8 mouse cellular contexts compared by ENCODE assay signal in genomic region chr7:142088886-142089285, GRCm38 (mm10). TPM values are rescaled to one million over a fixed set of nuclear protein-coding genes. Genes with fewer than 3 reads are reported as not detected.
DNase-seq lines count a peak whose midpoint lies in the region; ATAC-seq and TF ChIP-seq lines count a peak whose summit lies in the region.

No protein-coding gene starts in this region.

- no peak overlapping the region for H3K4me2 ChIP-seq in lung, embryonic 16.5 days (ENCODE audit: low read depth, low read length)
- H3K4me2 ChIP-seq in forebrain, embryonic 12.5 days: peak overlapping the region; percentile 26
- H3K4me2 ChIP-seq in limb, embryonic 11.5 days (ENCODE audit: low read depth, severe bottlenecking): no peak overlapping the region
- peak overlapping the region; percentile 88 for H3K4me2 ChIP-seq in neural tube, embryonic 12.5 days (replicated peaks)

- H3K36me3 ChIP-seq in lung, embryonic 16.5 days (ENCODE audit: control insufficient read depth, insufficient read depth, low read length): no peaks in the 10 kb centered on the region
- peaks cover 44% of the 10 kb centered on the region for H3K36me3 ChIP-seq in forebrain, embryonic 12.5 days (replicated peaks)
- no peaks in the 10 kb centered on the region for H3K36me3 ChIP-seq in limb, embryonic 11.5 days (ENCODE audit: control insufficient read depth, insufficient read depth, low read length)
- peaks cover 41% of the 10 kb centered on the region for H3K36me3 ChIP-seq in neural tube, embryonic 12.5 days

- peaks cover 15% of the 10 kb centered on the region for H3K4me1 ChIP-seq in lung, embryonic 16.5 days (replicated peaks; ENCODE audit: control insufficient read depth, insufficient read depth, low read length)
- peaks cover 70% of the 10 kb centered on the region for H3K4me1 ChIP-seq in forebrain, embryonic 12.5 days
- peaks cover 9% of the 10 kb centered on the region; the same call in 1 of the 2 replicates for H3K4me1 ChIP-seq in limb, embryonic 11.5 days (ENCODE audit: control insufficient read depth, insufficient read depth, low read length)
- H3K4me1 ChIP-seq in neural tube, embryonic 12.5 days: peaks cover 64% of the 10 kb centered on the region

- peak; percentile 45; the same call in 1 of the 2 replicates for ATAC-seq in lung, embryonic 16.5 days (ENCODE audit: low read depth)
- peak; percentile 80 for ATAC-seq in forebrain, embryonic 12.5 days (ENCODE audit: low FRiP score)
- no peak for ATAC-seq in limb, embryonic 11.5 days (ENCODE audit: insufficient number of reproducible peaks, low FRiP score, low TSS enrichment, low read depth)
- peak; percentile 74 for ATAC-seq in neural tube, embryonic 12.5 days (ENCODE audit: low FRiP score, low read depth)

- H3K9ac ChIP-seq in lung, embryonic 16.5 days (ENCODE audit: low read length): no peak overlapping the region
- peak overlapping the region; percentile 17; the same call in 1 of the 2 replicates for H3K9ac ChIP-seq in forebrain, embryonic 12.5 days
- H3K9ac ChIP-seq in limb, embryonic 11.5 days (ENCODE audit: low read length): no peak overlapping the region
- H3K9ac ChIP-seq in neural tube, embryonic 12.5 days: peak overlapping the region; percentile 45; the same call in 1 of the 2 replicates

- TF ChIP-seq CTCF in brain, embryonic 14.5 days (IDR thresholded peaks at IDR 0.05; ENCODE audit: borderline replicate concordance, extremely low read depth, insufficient read depth, insufficient read length): no peak

- no peak overlapping the region for H3K27ac ChIP-seq in lung, embryonic 16.5 days (ENCODE audit: low read length)
- H3K27ac ChIP-seq in forebrain, embryonic 12.5 days: peak overlapping the region; percentile 84
- no peak overlapping the region for H3K27ac ChIP-seq in limb, embryonic 11.5 days (replicated peaks; ENCODE audit: low read depth, low read length)
- H3K27ac ChIP-seq in neural tube, embryonic 12.5 days: peak overlapping the region; percentile 86

- H3K27me3 ChIP-seq in lung, embryonic 16.5 days (ENCODE audit: control insufficient read depth, insufficient read depth, low read depth, low read length): peaks cover 20% of the 10 kb centered on the region
- peaks cover 23% of the 10 kb centered on the region for H3K27me3 ChIP-seq in forebrain, embryonic 12.5 days
- peaks cover 52% of the 10 kb centered on the region for H3K27me3 ChIP-seq in limb, embryonic 11.5 days (ENCODE audit: control insufficient read depth, insufficient read depth, low read length)
- H3K27me3 ChIP-seq in neural tube, embryonic 12.5 days (replicated peaks): peaks cover 13% of the 10 kb centered on the region

- no peak overlapping the region for H3K4me3 ChIP-seq in lung, embryonic 16.5 days (ENCODE audit: low read length)
- no peak overlapping the region for H3K4me3 ChIP-seq in forebrain, embryonic 12.5 days (replicated peaks)
- no peak overlapping the region for H3K4me3 ChIP-seq in limb, embryonic 11.5 days (ENCODE audit: low read depth, low read length)
- 0 out of 2 replicates have a peak overlapping the region, but pooled peaks have one; percentile 1 for H3K4me3 ChIP-seq in neural tube, embryonic 12.5 days

- TF ChIP-seq POLR2A in brain, embryonic 14.5 days (IDR thresholded peaks at IDR 0.05; ENCODE audit: borderline replicate concordance, extremely low read depth, insufficient read depth, insufficient read length, poor library complexity, severe bottlenecking): no peak

- no peaks in the 10 kb centered on the region for H3K9me3 ChIP-seq in lung, embryonic 16.5 days (ENCODE audit: control insufficient read depth, low read length)
- no peaks in the 10 kb centered on the region for H3K9me3 ChIP-seq in forebrain, embryonic 12.5 days
- H3K9me3 ChIP-seq in limb, embryonic 11.5 days (ENCODE audit: control insufficient read depth, low read length): no peaks in the 10 kb centered on the region
- H3K9me3 ChIP-seq in neural tube, embryonic 12.5 days: no peaks in the 10 kb centered on the region

- no peak for DNase-seq in lung, postnatal 36 days
- peak; percentile 94 for DNase-seq in brain, embryonic 14.5 days (ENCODE audit: low read depth)
- DNase-seq in limb, embryonic 11.5 days (ENCODE audit: low spot score): peak; percentile 44
- DNase-seq in ovary, postnatal 14 days (ENCODE audit: low spot score): no peak
- DNase-seq in thymus, postnatal 14 days: no peak

- WGBS in lung, embryonic 16.5 days: 8% methylated on average over 5 of the region's 5 CpGs
- 3% methylated on average over 5 of the region's 5 CpGs for WGBS in forebrain, embryonic 12.5 days
- WGBS in limb, embryonic 11.5 days: under 1% methylated on average over 5 of the region's 5 CpGs
- WGBS in neural tube, embryonic 12.5 days: 2% methylated on average over 5 of the region's 5 CpGs

RNA-seq across cellular contexts. Expression of gene Dusp8, which starts 6.8 kb away (rescaled TPM):
- polyA plus RNA-seq in lung, embryonic 16.5 days (2015; fragmentation: Nextera tagmentation; extraction: Ambion mirVana): 2.1 and 2.5 TPM in 2 replicates
- polyA plus RNA-seq in brain, embryonic 14.5 days (2012; rRNA removed): 93.1 and 145 TPM in 2 replicates
- 45.0 and 45.8 TPM in 2 replicates for polyA plus RNA-seq in forebrain, embryonic 12.5 days (2016; fragmentation: Nextera tagmentation; extraction: Ambion mirVana)
- 0.47 and 0.48 TPM in 2 replicates for polyA plus RNA-seq in limb, embryonic 11.5 days (2014; fragmentation: Nextera tagmentation; extraction: Ambion mirVana)
- polyA plus RNA-seq in neural tube, embryonic 12.5 days (2016; fragmentation: Nextera tagmentation; extraction: Ambion mirVana): 61.6 and 63.6 TPM in 2 replicates

RNA-seq across cellular contexts. Expression of gene Mob2, which starts 28.0 kb away (rescaled TPM):
- 76.3 and 83.9 TPM in 2 replicates for polyA plus RNA-seq in lung, embryonic 16.5 days (2015; fragmentation: Nextera tagmentation; extraction: Ambion mirVana)
- 39.4 and 46.5 TPM in 2 replicates for polyA plus RNA-seq in brain, embryonic 14.5 days (2012; rRNA removed)
- 46.4 and 46.9 TPM in 2 replicates for polyA plus RNA-seq in forebrain, embryonic 12.5 days (2016; fragmentation: Nextera tagmentation; extraction: Ambion mirVana)
- 57.6 and 62.7 TPM in 2 replicates for polyA plus RNA-seq in limb, embryonic 11.5 days (2014; fragmentation: Nextera tagmentation; extraction: Ambion mirVana)
- polyA plus RNA-seq in neural tube, embryonic 12.5 days (2016; fragmentation: Nextera tagmentation; extraction: Ambion mirVana): 51.3 and 52.2 TPM in 2 replicates

RNA-seq across cellular contexts. Expression of gene Gm45618, which starts 31.6 kb away (rescaled TPM):
- not detected in 2 replicates for polyA plus RNA-seq in lung, embryonic 16.5 days (2015; fragmentation: Nextera tagmentation; extraction: Ambion mirVana)
- polyA plus RNA-seq in brain, embryonic 14.5 days (2012; rRNA removed): not detected in 2 replicates
- not detected in 2 replicates for polyA plus RNA-seq in forebrain, embryonic 12.5 days (2016; fragmentation: Nextera tagmentation; extraction: Ambion mirVana)
- polyA plus RNA-seq in limb, embryonic 11.5 days (2014; fragmentation: Nextera tagmentation; extraction: Ambion mirVana): not detected in 2 replicates
- not detected in 2 replicates for polyA plus RNA-seq in neural tube, embryonic 12.5 days (2016; fragmentation: Nextera tagmentation; extraction: Ambion mirVana)

RNA-seq across cellular contexts. Expression of gene Gm39115, which starts 46.9 kb away (rescaled TPM):
- not detected in 2 replicates for polyA plus RNA-seq in lung, embryonic 16.5 days (2015; fragmentation: Nextera tagmentation; extraction: Ambion mirVana)
- not detected in 2 replicates for polyA plus RNA-seq in brain, embryonic 14.5 days (2012; rRNA removed)
- polyA plus RNA-seq in forebrain, embryonic 12.5 days (2016; fragmentation: Nextera tagmentation; extraction: Ambion mirVana): not detected in 2 replicates
- not detected in 2 replicates for polyA plus RNA-seq in limb, embryonic 11.5 days (2014; fragmentation: Nextera tagmentation; extraction: Ambion mirVana)
- polyA plus RNA-seq in neural tube, embryonic 12.5 days (2016; fragmentation: Nextera tagmentation; extraction: Ambion mirVana): not detected in 2 replicates

RNA-seq across cellular contexts. Expression of gene Gm45337, which starts 55.5 kb away (rescaled TPM):
- not detected in 2 replicates for polyA plus RNA-seq in lung, embryonic 16.5 days (2015; fragmentation: Nextera tagmentation; extraction: Ambion mirVana)
- polyA plus RNA-seq in brain, embryonic 14.5 days (2012; rRNA removed): 0.06 TPM in 1 of 2 replicates, not detected in the other
- polyA plus RNA-seq in forebrain, embryonic 12.5 days (2016; fragmentation: Nextera tagmentation; extraction: Ambion mirVana): not detected in 2 replicates
- polyA plus RNA-seq in limb, embryonic 11.5 days (2014; fragmentation: Nextera tagmentation; extraction: Ambion mirVana): not detected in 2 replicates
- not detected in 2 replicates for polyA plus RNA-seq in neural tube, embryonic 12.5 days (2016; fragmentation: Nextera tagmentation; extraction: Ambion mirVana)

Comparison
In these comparisons a context has a peak if more than half of its experiments do, and no peak if none do; other contexts are left out.
1. H3K27ac ChIP-seq: peak in forebrain, embryonic 12.5 days (single experiment) and neural tube, embryonic 12.5 days (single experiment); none in lung, embryonic 16.5 days (single experiment) and limb, embryonic 11.5 days (single experiment).
2. H3K4me2 ChIP-seq: peak in forebrain, embryonic 12.5 days (single experiment) and neural tube, embryonic 12.5 days (single experiment); none in lung, embryonic 16.5 days (single experiment) and limb, embryonic 11.5 days (single experiment).
3. H3K9ac ChIP-seq: peak in forebrain, embryonic 12.5 days (single experiment) and neural tube, embryonic 12.5 days (single experiment); none in lung, embryonic 16.5 days (single experiment) and limb, embryonic 11.5 days (single experiment).
4. DNase-seq: peak in brain, embryonic 14.5 days (single experiment) and limb, embryonic 11.5 days (single experiment); none in lung, postnatal 36 days (single experiment), ovary, postnatal 14 days (single experiment) and thymus, postnatal 14 days (single experiment).
5. RNA of gene Dusp8, which starts 6.8 kb away (polyA plus RNA-seq): 93.1 to 145 TPM in brain, embryonic 14.5 days, 61.6 to 63.6 TPM in neural tube, embryonic 12.5 days and 45.0 to 45.8 TPM in forebrain, embryonic 12.5 days; 2.1 to 2.5 TPM in lung, embryonic 16.5 days and 0.47 to 0.48 TPM in limb, embryonic 11.5 days; every median in the first group is over 10 times any median in the second.